Mouse (Mus musculus): ENCODE results near the gene Kprp.

DNA sequence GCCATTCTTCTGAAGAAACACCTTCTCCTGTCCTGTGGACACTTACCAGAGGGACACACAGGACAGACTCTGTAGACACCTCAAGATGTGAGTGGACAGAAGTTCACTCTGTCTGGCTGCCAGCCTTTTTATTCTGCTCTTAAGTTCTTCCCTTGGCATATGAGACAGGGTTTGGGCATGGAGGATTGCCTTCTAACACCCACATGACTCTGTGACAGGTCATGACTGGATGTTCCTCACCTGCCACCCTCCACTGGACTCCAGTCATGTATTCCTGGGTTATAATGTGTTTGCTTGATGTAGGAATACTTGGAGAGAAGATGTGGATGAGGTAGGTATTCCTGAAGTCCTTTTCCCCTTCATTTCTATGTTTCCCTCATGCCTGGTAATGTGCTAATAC is 19.3 kb downstream of the Kprp start, which contains the start of gene Lce1k:
- no peak for TF ChIP-seq USF1 (IDR thresholded peaks at IDR 0.05; ENCODE audit: low read depth, low read length)
- TF ChIP-seq SIN3A (IDR thresholded peaks at IDR 0.05; ENCODE audit: low read length): no peak
- no peak for TF ChIP-seq NELFE (IDR thresholded peaks at IDR 0.05; ENCODE audit: low read depth, low read length)
- no peak for TF ChIP-seq MAX (IDR thresholded peaks at IDR 0.05; ENCODE audit: low read length)
- TF ChIP-seq EP300 (IDR thresholded peaks at IDR 0.05; ENCODE audit: low read length): no peak
- TF ChIP-seq CTCF (conservative IDR thresholded peaks at IDR 0.05 in 1 of 2, IDR thresholded peaks at IDR 0.05 in 1 of 2; ENCODE audit: low read depth in 2 of 2, low read length in 2 of 2): no peak
- TF ChIP-seq UBTF (IDR thresholded peaks at IDR 0.05; ENCODE audit: low read depth, low read length): no peak
- no peak for TF ChIP-seq IRF4 (IDR thresholded peaks at IDR 0.05; ENCODE audit: low read depth, low read length)
- no peak for TF ChIP-seq MXI1 (IDR thresholded peaks at IDR 0.05; ENCODE audit: low read depth, low read length)

Measured in CH12.LX (cell line).